In genomic region chr4:136835621-136836386, GRCm38 (mm10) we compare ENCODE assay signal across 8 mouse cellular contexts. TPM values are rescaled to one million over a fixed set of nuclear protein-coding genes. Genes with fewer than 3 reads are reported as not detected.
A peak's percentile ranks its signal among the peaks of the same experiment; 100 is the strongest.
DNase-seq lines count a peak whose midpoint lies in the region; ATAC-seq and TF ChIP-seq lines count a peak whose summit lies in the region.

TSS of gene Ephb2 (minus strand) at chr4:136835988.

- under 1% methylated on average over 87 of the region's 88 CpGs for WGBS in heart, embryonic 11.5 days (ENCODE audit: insufficient replicate concordance)
- under 1% methylated on average over 77 of the region's 88 CpGs for WGBS in kidney, embryonic 14.5 days
- WGBS in limb, embryonic 13.5 days: under 1% methylated on average over 85 of the region's 88 CpGs
- WGBS in midbrain, embryonic 16.5 days: 1% methylated on average over 74 of the region's 88 CpGs

- H3K27ac ChIP-seq in embryonic fibroblast, embryonic 13.5 days (ENCODE audit: insufficient read depth, low read length): peak within 1 kb of the TSS; percentile 58
- 0 out of 2 replicates have a peak within 1 kb of the TSS, but pooled peaks have one; percentile 12 for H3K27ac ChIP-seq in heart, embryonic 11.5 days (ENCODE audit: low read depth, low read length)
- H3K27ac ChIP-seq in kidney, embryonic 14.5 days (ENCODE audit: low read depth, low read length): peak within 1 kb of the TSS; percentile 88
- peak within 1 kb of the TSS; percentile 95 for H3K27ac ChIP-seq in limb, embryonic 13.5 days
- peak within 1 kb of the TSS; percentile 100 for H3K27ac ChIP-seq in midbrain, embryonic 16.5 days (ENCODE audit: low read length)

- H3K4me3 ChIP-seq in embryonic fibroblast, embryonic 13.5 days (ENCODE audit: insufficient read depth, low read length): peak within 1 kb of the TSS; percentile 61
- H3K4me3 ChIP-seq in heart, embryonic 11.5 days (ENCODE audit: low read depth, low read length): peak within 1 kb of the TSS; percentile 76
- peak within 1 kb of the TSS; percentile 91 for H3K4me3 ChIP-seq in kidney, embryonic 14.5 days (ENCODE audit: low read length)
- peak within 1 kb of the TSS; percentile 82 for H3K4me3 ChIP-seq in limb, embryonic 13.5 days
- peak within 1 kb of the TSS; percentile 86 for H3K4me3 ChIP-seq in midbrain, embryonic 16.5 days (ENCODE audit: low read depth, low read length)

- peak; percentile 68 for TF ChIP-seq POLR2A in embryonic fibroblast, embryonic 13.5 days (IDR thresholded peaks at IDR 0.05; ENCODE audit: low read depth, low read length)

- peak; percentile 37 to 81 for DNase-seq in urinary bladder, adult 18-20 months (ENCODE audit: low spot score in 2 of 2)
- no peak for DNase-seq in urinary bladder, postnatal 10 days (ENCODE audit: low spot score)
- peak; percentile 11 to 26 for DNase-seq in spleen, postnatal 36 days (ENCODE audit: low spot score in 2 of 2)

- H3K36me3 ChIP-seq in heart, embryonic 11.5 days (ENCODE audit: control insufficient read depth, insufficient read depth, low read length): no peaks in the 10 kb centered on the region
- no peaks in the 10 kb centered on the region for H3K36me3 ChIP-seq in kidney, embryonic 14.5 days (ENCODE audit: control insufficient read depth, insufficient read depth, low read length)
- H3K36me3 ChIP-seq in limb, embryonic 13.5 days: no peaks in the 10 kb centered on the region
- no peaks in the 10 kb centered on the region for H3K36me3 ChIP-seq in midbrain, embryonic 16.5 days (ENCODE audit: control insufficient read depth, insufficient read depth, low read length)

- no peak for TF ChIP-seq CTCF in embryonic fibroblast, embryonic 13.5 days (IDR thresholded peaks at IDR 0.05; ENCODE audit: borderline replicate concordance, insufficient read depth, low read length)

- peak; percentile 70; the same call in 1 of the 2 replicates for ATAC-seq in heart, embryonic 11.5 days (replicated peaks; ENCODE audit: insufficient number of reproducible peaks, low FRiP score, low TSS enrichment)
- ATAC-seq in kidney, embryonic 14.5 days (ENCODE audit: low FRiP score, low TSS enrichment): peak; percentile 69
- peak; percentile 65 for ATAC-seq in limb, embryonic 13.5 days (ENCODE audit: low FRiP score, low read depth)
- ATAC-seq in midbrain, embryonic 16.5 days: peak; percentile 88

- peaks cover 4% of the 10 kb centered on the region; the same call in 1 of the 2 replicates for H3K4me1 ChIP-seq in embryonic fibroblast, embryonic 13.5 days (ENCODE audit: control insufficient read depth, insufficient read depth, low read length)
- peaks cover 14% of the 10 kb centered on the region for H3K4me1 ChIP-seq in heart, embryonic 11.5 days (ENCODE audit: control insufficient read depth, insufficient read depth, low read length)
- H3K4me1 ChIP-seq in kidney, embryonic 14.5 days (ENCODE audit: control insufficient read depth, insufficient read depth, low read length): peaks cover 24% of the 10 kb centered on the region; the same call in 1 of the 2 replicates
- peaks cover 52% of the 10 kb centered on the region for H3K4me1 ChIP-seq in limb, embryonic 13.5 days
- peaks cover 47% of the 10 kb centered on the region for H3K4me1 ChIP-seq in midbrain, embryonic 16.5 days (ENCODE audit: control insufficient read depth, insufficient read depth, low read length)

- peaks cover 78% of the 10 kb centered on the region for H3K27me3 ChIP-seq in heart, embryonic 11.5 days (ENCODE audit: control insufficient read depth, insufficient read depth, low read length)
- H3K27me3 ChIP-seq in kidney, embryonic 14.5 days (ENCODE audit: control insufficient read depth, insufficient read depth, low read length): peaks cover 10% of the 10 kb centered on the region
- peaks cover 31% of the 10 kb centered on the region for H3K27me3 ChIP-seq in limb, embryonic 13.5 days
- H3K27me3 ChIP-seq in midbrain, embryonic 16.5 days (ENCODE audit: control insufficient read depth, insufficient read depth, low read depth, low read length): no peaks in the 10 kb centered on the region

- no peaks in the 10 kb centered on the region for H3K9me3 ChIP-seq in heart, embryonic 11.5 days (replicated peaks; ENCODE audit: control insufficient read depth, low read length)
- no peaks in the 10 kb centered on the region for H3K9me3 ChIP-seq in kidney, embryonic 14.5 days (ENCODE audit: control insufficient read depth, low read length)
- H3K9me3 ChIP-seq in limb, embryonic 13.5 days: no peaks in the 10 kb centered on the region
- no peaks in the 10 kb centered on the region for H3K9me3 ChIP-seq in midbrain, embryonic 16.5 days (replicated peaks; ENCODE audit: control insufficient read depth, low read length, poor library complexity, severe bottlenecking)

- peak within 1 kb of the TSS; percentile 99 for H3K4me2 ChIP-seq in heart, embryonic 11.5 days
- peak within 1 kb of the TSS; percentile 98 for H3K4me2 ChIP-seq in kidney, embryonic 14.5 days (replicated peaks; ENCODE audit: low read depth, low read length)
- H3K4me2 ChIP-seq in limb, embryonic 13.5 days (replicated peaks): peak within 1 kb of the TSS; percentile 98
- peak within 1 kb of the TSS; percentile 97 for H3K4me2 ChIP-seq in midbrain, embryonic 16.5 days (ENCODE audit: low read length)

- H3K9ac ChIP-seq in heart, embryonic 11.5 days (ENCODE audit: low read depth, low read length): peak within 1 kb of the TSS; percentile 63
- peak within 1 kb of the TSS; percentile 84 for H3K9ac ChIP-seq in kidney, embryonic 14.5 days (ENCODE audit: low read depth, low read length)
- peak within 1 kb of the TSS; percentile 91 for H3K9ac ChIP-seq in limb, embryonic 13.5 days
- peak within 1 kb of the TSS; percentile 95 for H3K9ac ChIP-seq in midbrain, embryonic 16.5 days (ENCODE audit: low read depth, low read length)

RNA-seq across cellular contexts. Expression of gene Ephb2, which starts in this region (rescaled TPM):
- polyA plus RNA-seq in embryonic fibroblast, embryonic 13.5 days (2011; ENCODE audit: insufficient read length, low read depth, missing spikeins): 36.4 and 44.6 TPM in 2 replicates
- polyA plus RNA-seq in heart, embryonic 11.5 days (2014; fragmentation: Nextera tagmentation; extraction: Ambion mirVana): 2.5 and 2.7 TPM in 2 replicates
- 6.4 and 9.1 TPM in 2 replicates for polyA plus RNA-seq in kidney, embryonic 14.5 days (2014; fragmentation: Nextera tagmentation; extraction: Ambion mirVana)
- 10.3 and 10.9 TPM in 2 replicates for polyA plus RNA-seq in limb, embryonic 13.5 days (2015; fragmentation: Nextera tagmentation; extraction: Ambion mirVana)
- polyA plus RNA-seq in midbrain, embryonic 16.5 days (2015; fragmentation: Nextera tagmentation; extraction: Ambion mirVana): 13.1 and 17.5 TPM in 2 replicates

Comparison
In these comparisons a context has a peak if more than half of its experiments do, and no peak if none do; other contexts are left out.
1. H3K27ac ChIP-seq: peak in every context shown above with its lines; median percentile 100 in midbrain, embryonic 16.5 days; 95 in limb, embryonic 13.5 days; 88 in kidney, embryonic 14.5 days; 58 in embryonic fibroblast, embryonic 13.5 days; 12 in heart, embryonic 11.5 days.